Mouse (Mus musculus) liver (tissue): ENCODE data around the gene Syt10.
"Not testable (repeated sequence)": the region's sequence is repeated elsewhere in the genome, so short reads cannot be mapped to it uniquely, and the experiment has no call there.

Experiments used
- DNase-seq: peaks from one replicate; pipeline ENCODE4 v3.0.0-alpha.2; 2020; ENCODE audit warnings: mixed read lengths

Syt10 gene

GRCm38 (mm10) chr15:89841364-89842017 lies at the start of gene Syt10:
Gene Syt10, minus strand, starts transcription at chr15:89841860.
- DNase-seq, result no peak

- DNase-seq, result no peak
These were observed 42.1 kb upstream of the Syt10 start for GRCm38 (mm10) chr15:89883799-89884198.

- DNase-seq, result no peak
These were observed 37.3 kb upstream of the Syt10 start for GRCm38 (mm10) chr15:89878981-89879380.

GRCm38 (mm10) chr15:89816098-89816497 lies 25.6 kb downstream of the Syt10 start:
- no peak for DNase-seq

- no peak for DNase-seq
These were observed 37.2 kb downstream of the Syt10 start for GRCm38 (mm10) chr15:89804478-89804877.

GRCm38 (mm10) chr15:89779928-89780327 lies 61.7 kb downstream of the Syt10 start:
- DNase-seq, result no peak

GRCm38 (mm10) chr15:89766016-89766415 lies 75.6 kb downstream of the Syt10 start:
- not testable (repeated sequence) for DNase-seq

- DNase-seq, result no peak
These were observed 108.0 kb downstream of the Syt10 start for GRCm38 (mm10) chr15:89733611-89734010.
